Mouse (Mus musculus) midbrain, postnatal 0 days (tissue): ENCODE measurements around the gene Ubxn2a. TPM values are rescaled to one million over a fixed set of nuclear protein-coding genes. Genes with fewer than 3 reads are reported as not detected.

Source experiments
- ATAC-seq: fragments of 200-750 bp; cut with Nextera tagmentation; 2 replicates; pipeline ENCODE4 v1.8.0; 2017; ENCODE audit warnings: moderate number of reproducible peaks, mild to moderate bottlenecking, moderate TSS enrichment, moderate library complexity; ENCODE audit not compliant: low FRiP score
- DNase-seq: peaks from one replicate; pipeline ENCODE4 v3.0.0-alpha.2; 2015; ENCODE audit warnings: low spot score
- H3K27ac ChIP-seq: fragments of 300-500 bp; sonication (generic); 2 replicates; pipeline ENCODE4 v1.5.1; 2014; ENCODE audit warnings: low read depth, mild to moderate bottlenecking, low read length, mixed read lengths
- H3K27me3 ChIP-seq: fragments of 300-500 bp; sonication (generic); 2 replicates; pipeline ENCODE4 v1.6.1; 2014; ENCODE audit warnings: low read length, control low read depth, mixed read lengths; ENCODE audit not compliant: insufficient read depth
- H3K36me3 ChIP-seq: fragments of 300-500 bp; sonication (generic); 2 replicates; pipeline ENCODE4 v1.6.1; 2014; ENCODE audit warnings: low read length, control low read depth, mixed read lengths; ENCODE audit not compliant: insufficient read depth
- H3K4me1 ChIP-seq: fragments of 300-500 bp; sonication (generic); 2 replicates; pipeline ENCODE4 v1.6.1; 2014; ENCODE audit warnings: mild to moderate bottlenecking, control low read depth, antibody characterized with exemption, low read length, mixed read lengths; ENCODE audit not compliant: insufficient read depth
- H3K4me2 ChIP-seq: fragments of 300-500 bp; sonication (generic); 2 replicates; pipeline ENCODE4 v1.6.1; 2014; ENCODE audit warnings: low read depth, mild to moderate bottlenecking, low read length, mixed read lengths; ENCODE audit not compliant: poor library complexity, severe bottlenecking
- H3K4me3 ChIP-seq: fragments of 300-500 bp; sonication (generic); 2 replicates; pipeline ENCODE4 v1.5.1; 2014; ENCODE audit warnings: low read depth, mild to moderate bottlenecking, low read length, moderate library complexity
- H3K9ac ChIP-seq: fragments of 300-500 bp; sonication (generic); replicated peaks from 2 replicates; pipeline ENCODE4 v1.6.1; 2014; ENCODE audit warnings: mild to moderate bottlenecking, low read length, moderate library complexity, mixed read lengths; ENCODE audit not compliant: poor library complexity, severe bottlenecking
- H3K9me3 ChIP-seq: fragments of 300-500 bp; sonication (generic); 2 replicates; pipeline ENCODE4 v1.6.1; 2016; ENCODE audit warnings: low read length, control low read depth
- CTCF ChIP-seq: IDR thresholded peaks from 2 replicates; pipeline ENCODE4 v1.5.1; 2016; ENCODE audit warnings: antibody characterized with exemption, mild to moderate bottlenecking
- WGBS: fragments of 180-500 bp; shearing (Covaris S2); extraction: QIAGEN DNeasy Blood & Tissue Kit; methylation state at CpG from one replicate; pipeline ENCODE4 v1.1.7; 2014; 5-methylcytosine and 5-hydroxymethylcytosine counted together
- polyA plus RNA-seq: library from polyadenylated mRNA; unstranded; fragments of >200 nt; fragmentation: Nextera tagmentation; extraction: Ambion mirVana; gene quantifications from 2 replicates; pipeline ENCODE4 v1.2.1, GENCODE M21; 2015
- total RNA-seq: library from RNA; depleted of rRNA; stranded (reverse); fragments of >200 nt; gene quantifications from 2 replicates; pipeline ENCODE4 v1.2.3, GENCODE M21; 2014; rRNA removed

Gene Ubxn2a
- total RNA-seq, result 26.6 and 35.1 TPM in 2 replicates
- polyA plus RNA-seq, result 36.9 and 40.9 TPM in 2 replicates

DNA sequence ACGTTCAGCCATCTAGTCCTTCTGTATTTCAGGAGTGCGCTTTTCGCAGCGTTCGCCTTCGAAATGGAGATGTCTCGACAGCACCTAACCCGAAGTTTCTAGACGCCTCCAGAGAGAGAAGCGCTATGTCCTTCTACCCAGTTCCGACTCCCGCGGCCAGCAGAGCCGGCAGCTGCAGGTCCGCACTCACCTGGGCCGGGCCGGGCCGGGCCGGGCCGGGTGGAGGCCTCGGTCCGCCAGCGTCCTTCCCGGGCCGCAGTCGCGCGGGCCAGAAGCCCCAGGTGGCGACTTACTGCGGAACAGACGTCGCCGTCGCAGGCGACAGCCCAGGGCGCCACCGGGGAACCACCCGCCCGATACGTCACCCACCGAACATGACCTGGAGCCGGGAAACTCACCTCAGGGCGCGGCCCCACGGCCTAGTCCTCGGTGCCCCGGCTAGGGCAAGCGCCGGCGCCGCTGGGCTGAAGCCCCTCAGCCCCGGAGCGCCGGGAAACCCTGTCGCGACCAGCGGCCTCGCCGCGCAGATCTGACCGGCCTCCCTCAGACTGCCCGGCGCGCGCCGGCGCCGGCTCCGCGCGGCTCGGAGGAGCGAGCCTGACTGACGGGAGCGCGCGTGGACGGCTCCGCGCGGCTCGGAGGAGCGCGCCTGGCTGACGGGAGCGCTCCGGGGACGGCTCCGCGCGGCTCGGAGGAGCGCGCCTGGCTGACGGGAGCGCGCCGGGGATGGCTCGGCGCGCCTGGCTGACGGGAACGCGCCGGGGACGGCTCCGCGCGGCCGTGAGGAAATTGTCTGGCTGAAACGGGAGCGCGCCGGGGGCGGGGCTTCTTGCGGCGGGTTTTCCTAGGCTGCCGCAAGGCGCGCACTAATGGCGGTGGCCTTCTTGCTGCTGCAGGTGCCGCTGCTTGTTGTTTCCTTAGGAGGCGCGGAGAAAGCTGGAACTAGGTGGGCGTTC lies at the start of gene Ubxn2a:
Gene Ubxn2a (minus strand): TSS at position 755 of the 956 bp plus-strand sequence.
- DNase-seq, result peak; percentile 97
- Histone ChIP-seq H3K27ac (peak within 1 kb of the TSS; percentile 88), H3K4me2 (peak within 1 kb of the TSS; percentile 73), H3K4me3 (peak within 1 kb of the TSS; percentile 73), H3K36me3 (no peaks in the 10 kb centered on the region), H3K9me3 (no peaks in the 10 kb centered on the region), H3K9ac (peak within 1 kb of the TSS; percentile 76), H3K27me3 (no peaks in the 10 kb centered on the region), H3K4me1 (no peaks in the 10 kb centered on the region)
- peak; percentile 52 for TF ChIP-seq CTCF
- under 1% methylated on average over 103 of the region's 125 CpGs for WGBS
- ATAC-seq, result peak; percentile 94

DNA sequence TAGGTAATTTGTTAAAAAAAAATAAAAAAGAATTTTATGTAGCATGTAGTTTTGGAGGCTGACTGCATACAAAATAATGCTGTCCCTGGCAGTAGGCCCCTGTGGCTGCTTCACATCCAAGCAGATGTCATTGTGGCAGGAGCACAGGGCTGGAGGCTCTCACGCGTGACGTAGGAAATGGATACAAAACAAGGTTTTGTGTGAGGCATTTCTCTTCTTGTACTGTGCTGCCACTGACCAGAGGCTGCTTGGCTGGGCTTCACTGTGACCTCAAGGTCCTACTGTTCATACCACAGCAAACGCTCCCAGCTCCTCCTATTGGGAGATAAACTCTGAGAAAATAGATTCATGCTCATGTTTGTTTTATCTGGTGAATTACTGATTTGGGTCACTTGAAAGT lies 45.7 kb upstream of the Ubxn2a start:
- Histone ChIP-seq H3K27me3 (no peaks in the 10 kb centered on the region), H3K9ac (no peak overlapping the region), H3K27ac (no peak overlapping the region), H3K4me1 (no peaks in the 10 kb centered on the region), H3K36me3 (peaks cover 26% of the 10 kb centered on the region), H3K9me3 (no peaks in the 10 kb centered on the region), H3K4me2 (no peak overlapping the region), H3K4me3 (no peak overlapping the region)
- no peak for ATAC-seq
- WGBS, result 79% methylated on average over 4 of the region's 4 CpGs
- TF ChIP-seq CTCF, result no peak
- no peak for DNase-seq

DNA sequence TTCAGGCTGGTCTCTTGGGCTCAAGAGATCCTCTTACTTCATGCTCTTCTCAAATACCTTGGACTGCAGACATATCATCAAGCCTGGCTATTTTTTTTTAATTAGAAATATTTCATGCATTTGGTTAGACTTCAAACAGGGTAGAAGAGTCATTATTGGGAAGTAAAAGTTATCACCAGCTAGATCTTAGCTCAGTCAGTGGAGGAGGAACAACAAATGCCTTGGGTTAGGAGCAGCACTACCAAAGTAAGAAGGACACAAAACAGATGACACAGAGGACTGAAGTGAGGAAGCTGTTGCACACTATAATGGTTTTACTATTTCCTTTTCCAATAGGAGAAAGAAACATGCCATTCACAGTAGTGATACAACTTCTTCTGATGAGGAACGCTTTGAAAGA lies 44.8 kb upstream of the Ubxn2a start:
- H3K9ac ChIP-seq, result no peak overlapping the region
- H3K4me2 ChIP-seq, result no peak overlapping the region
- DNase-seq (no peak), ATAC-seq (no peak)
- peaks cover 29% of the 10 kb centered on the region for H3K36me3 ChIP-seq
- no peaks in the 10 kb centered on the region for H3K27me3 ChIP-seq
- no peak overlapping the region for H3K4me3 ChIP-seq
- no peaks in the 10 kb centered on the region for H3K9me3 ChIP-seq
- H3K27ac ChIP-seq, result no peak overlapping the region
- TF ChIP-seq CTCF, result no peak
- WGBS, result 98% methylated on average over 1 of the region's 1 CpGs
- no peaks in the 10 kb centered on the region for H3K4me1 ChIP-seq

DNA sequence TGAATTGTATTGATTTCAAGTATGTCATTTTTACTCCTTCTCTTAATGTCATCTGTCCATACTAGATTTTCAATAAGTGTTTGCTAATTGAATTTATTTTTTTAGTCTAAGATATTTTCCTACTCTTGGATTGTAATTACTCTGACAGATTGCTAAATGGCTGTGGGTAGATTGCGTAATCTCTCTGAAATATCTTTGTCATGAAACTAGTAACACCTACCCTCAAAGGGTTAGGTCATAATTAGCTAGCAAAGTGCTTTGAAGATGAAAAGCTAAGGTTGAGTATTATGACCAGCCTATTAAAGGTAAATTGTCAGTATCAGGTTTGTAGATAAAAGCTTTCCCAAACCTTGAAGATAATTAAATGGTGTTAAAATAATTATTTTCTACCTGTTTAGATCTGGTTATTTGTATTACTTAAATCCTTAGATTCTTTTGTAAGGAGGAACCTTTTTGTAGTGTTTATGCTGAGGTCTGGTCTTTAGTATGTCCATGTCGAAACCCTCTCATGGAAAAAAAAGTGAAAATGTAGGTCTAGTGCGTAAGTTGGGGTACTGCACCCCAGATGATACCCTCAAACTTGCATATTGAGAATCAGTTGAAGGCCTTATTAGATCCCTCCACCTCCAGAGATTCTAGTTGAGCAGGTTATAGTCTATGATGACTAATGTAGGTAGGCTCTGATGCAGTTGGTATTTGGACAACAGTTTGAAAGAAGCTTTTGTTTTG lies 23.5 kb upstream of the Ubxn2a start:
- DNase-seq (no peak), ATAC-seq (no peak)
- no peaks in the 10 kb centered on the region for H3K36me3 ChIP-seq
- WGBS, result 94% methylated on average over 3 of the region's 3 CpGs
- no peak overlapping the region for H3K27ac ChIP-seq
- H3K4me3 ChIP-seq, result no peak overlapping the region
- H3K27me3 ChIP-seq, result no peaks in the 10 kb centered on the region
- no peaks in the 10 kb centered on the region for H3K9me3 ChIP-seq
- no peak overlapping the region for H3K4me2 ChIP-seq
- no peaks in the 10 kb centered on the region for H3K4me1 ChIP-seq
- no peak for TF ChIP-seq CTCF
- no peak overlapping the region for H3K9ac ChIP-seq

DNA sequence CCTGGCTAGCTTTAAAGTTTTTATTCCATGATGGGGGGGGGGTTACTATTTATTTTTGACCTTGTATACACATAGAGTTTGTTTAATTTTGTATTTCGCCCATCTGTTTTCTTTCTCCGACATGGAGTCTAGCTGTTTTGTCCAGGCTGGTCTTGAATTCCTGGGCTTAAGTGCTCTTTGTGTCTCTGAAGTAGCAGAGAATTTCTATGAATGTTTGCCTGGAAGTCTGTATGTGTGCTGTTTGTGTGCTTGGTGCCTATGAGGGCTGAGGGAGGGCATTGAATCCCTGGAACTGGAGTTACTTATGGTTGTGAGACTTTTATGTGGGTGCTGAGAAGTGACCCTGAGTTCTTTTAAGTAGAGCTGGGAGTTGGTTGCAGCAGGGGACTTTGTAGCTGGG lies 20.7 kb upstream of the Ubxn2a start:
- Histone ChIP-seq H3K9me3 (no peaks in the 10 kb centered on the region), H3K27me3 (no peaks in the 10 kb centered on the region), H3K4me3 (no peak overlapping the region), H3K9ac (no peak overlapping the region), H3K36me3 (no peaks in the 10 kb centered on the region), H3K4me1 (no peaks in the 10 kb centered on the region), H3K27ac (no peak overlapping the region), H3K4me2 (no peak overlapping the region)
- no peak for DNase-seq
- no peak for TF ChIP-seq CTCF
- no peak for ATAC-seq
- 84% methylated on average over 2 of the region's 2 CpGs for WGBS
